Mouse (Mus musculus): ENCODE results near the gene Ifi203. TPM values are rescaled to one million over a fixed set of nuclear protein-coding genes. Genes with fewer than 3 reads are reported as not detected.
"Not testable (repeated sequence)": the region's sequence is repeated elsewhere in the genome, so short reads cannot be mapped to it uniquely, and the experiment has no call there.

Ifi203 gene
- polyA plus RNA-seq, 1 experiment from 2014 or later: 0.05 TPM

GRCm38 (mm10) chr1:173878264-173878663 is 64.2 kb downstream of the Ifi203 start:
- 89% methylated on average over 6 of the region's 6 CpGs for WGBS

DNA sequence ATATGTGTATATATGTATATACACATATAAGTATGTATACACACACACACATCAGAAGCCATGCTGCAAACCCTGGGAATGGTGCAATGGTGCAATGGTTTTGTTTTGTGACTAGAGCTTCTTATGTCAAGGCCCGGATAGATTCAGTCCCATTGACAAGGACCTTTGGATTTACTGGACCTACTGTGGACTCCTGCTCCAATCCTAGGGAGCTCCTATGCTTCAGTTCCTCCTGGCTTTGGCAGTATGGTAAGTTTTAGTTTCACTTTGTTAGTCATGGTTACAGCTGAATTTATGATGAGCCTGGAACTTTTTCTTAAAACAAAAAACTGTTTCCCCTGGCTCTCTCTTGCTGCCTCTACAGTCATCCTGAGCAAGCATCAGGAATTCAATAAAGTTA is 65.3 kb downstream of the Ifi203 start:
- 81% methylated on average over 1 of the region's 1 CpGs for WGBS
- not testable (repeated sequence) for H3K9me3 ChIP-seq; H3K27me3 ChIP-seq (ENCODE audit: poor library complexity, severe bottlenecking)

More at GRCm38 (mm10) chr1:173878264-173878663, 64.2 kb downstream of the Ifi203 start:
- H3K36me3 ChIP-seq (replicated peaks); H3K4me3 ChIP-seq; H3K27me3 ChIP-seq (ENCODE audit: poor library complexity, severe bottlenecking); H3K4me1 ChIP-seq; DNase-seq (ENCODE audit: extremely low spot score, low spot score); H3K9me3 ChIP-seq; H3K27ac ChIP-seq: not testable (repeated sequence)

More for the DNA sequence above, 65.3 kb downstream of the Ifi203 start:
- not testable (repeated sequence) for DNase-seq (ENCODE audit: extremely low spot score, low spot score); H3K4me1 ChIP-seq; H3K4me3 ChIP-seq; H3K36me3 ChIP-seq (replicated peaks); H3K27ac ChIP-seq

Other genes starting within 250 kb of the Ifi203 start
- gene Ifi207, start 200.9 kb downstream of the Ifi203 start, polyA plus RNA-seq (2016; fragmentation: Nextera tagmentation; extraction: Ambion mirVana): 0.06 and 0.14 TPM in 2 replicates
- gene Ifi204, start 175.7 kb downstream of the Ifi203 start, polyA plus RNA-seq (2016; fragmentation: Nextera tagmentation; extraction: Ambion mirVana): 0.30 and 0.37 TPM in 2 replicates
- gene Ifi211, start 29.6 kb downstream of the Ifi203 start, polyA plus RNA-seq (2016; fragmentation: Nextera tagmentation; extraction: Ambion mirVana): 0.26 TPM in 2 replicates
- 0.12 TPM in 1 of 2 replicates, not detected in the other for gene Mndal, start 181 bp downstream of the Ifi203 start, polyA plus RNA-seq (2016; fragmentation: Nextera tagmentation; extraction: Ambion mirVana)
- gene Ifi202b, start 40.1 kb upstream of the Ifi203 start, polyA plus RNA-seq (2016; fragmentation: Nextera tagmentation; extraction: Ambion mirVana): not detected in 2 replicates
- gene Ifi205, start 89.1 kb upstream of the Ifi203 start, polyA plus RNA-seq (2016; fragmentation: Nextera tagmentation; extraction: Ambion mirVana): not detected in 2 replicates
- gene Olfr433, start 98.0 kb upstream of the Ifi203 start, polyA plus RNA-seq (2016; fragmentation: Nextera tagmentation; extraction: Ambion mirVana): not detected in 2 replicates
- not detected in 2 replicates for gene Olfr432, start 106.5 kb upstream of the Ifi203 start, polyA plus RNA-seq (2016; fragmentation: Nextera tagmentation; extraction: Ambion mirVana)
- not detected in 2 replicates for gene Olfr430, start 123.9 kb upstream of the Ifi203 start, polyA plus RNA-seq (2016; fragmentation: Nextera tagmentation; extraction: Ambion mirVana)
- gene Olfr429, start 141.7 kb upstream of the Ifi203 start, polyA plus RNA-seq (2016; fragmentation: Nextera tagmentation; extraction: Ambion mirVana): not detected in 2 replicates
- gene Olfr427, start 154.2 kb upstream of the Ifi203 start, polyA plus RNA-seq (2016; fragmentation: Nextera tagmentation; extraction: Ambion mirVana): not detected in 2 replicates
- not detected in 2 replicates for gene Olfr231, start 178.5 kb upstream of the Ifi203 start, polyA plus RNA-seq (2016; fragmentation: Nextera tagmentation; extraction: Ambion mirVana)
- not detected in 2 replicates for gene Olfr424, start 188.8 kb upstream of the Ifi203 start, polyA plus RNA-seq (2016; fragmentation: Nextera tagmentation; extraction: Ambion mirVana)
- gene Olfr420, start 213.0 kb upstream of the Ifi203 start, polyA plus RNA-seq (2016; fragmentation: Nextera tagmentation; extraction: Ambion mirVana): not detected in 2 replicates
- gene Spta1, start 230.1 kb upstream of the Ifi203 start, polyA plus RNA-seq (2016; fragmentation: Nextera tagmentation; extraction: Ambion mirVana): 1.8 and 2.7 TPM in 2 replicates